Mouse (Mus musculus) bone marrow macrophage, adult 2 months (primary cell): ENCODE data around the gene Begain.

Experiments used
- CTCF ChIP-seq: IDR thresholded peaks from 2 replicates; pipeline ENCODE4 v1.5.1; 2012; ENCODE audit warnings: low read depth, mild to moderate bottlenecking, low read length, moderate library complexity
- POLR2A ChIP-seq: IDR thresholded peaks from 2 replicates; pipeline ENCODE4 v1.6.1; 2012; ENCODE audit warnings: mild to moderate bottlenecking, low read depth, low read length, borderline replicate concordance

- TF ChIP-seq POLR2A: no peak
- no peak for TF ChIP-seq CTCF
These were observed 31.0 kb downstream of the Begain start for GRCm38 (mm10) chr12:109037026-109037425.
